Mouse (Mus musculus) erythroblast, embryonic 14.5 days (primary cell): ENCODE data around the gene Laptm5.

Experiments used
- GATA1 ChIP-seq: IDR thresholded peaks from 2 replicates; pipeline ENCODE4 v1.6.1; 2012; ENCODE audit warnings: low read length, inconsistent platforms, mixed read lengths
- TAL1 ChIP-seq: IDR thresholded peaks from 3 replicates; pipeline ENCODE4 v1.6.1; 2012; ENCODE audit warnings: low read length, inconsistent platforms, mixed read lengths

DNA sequence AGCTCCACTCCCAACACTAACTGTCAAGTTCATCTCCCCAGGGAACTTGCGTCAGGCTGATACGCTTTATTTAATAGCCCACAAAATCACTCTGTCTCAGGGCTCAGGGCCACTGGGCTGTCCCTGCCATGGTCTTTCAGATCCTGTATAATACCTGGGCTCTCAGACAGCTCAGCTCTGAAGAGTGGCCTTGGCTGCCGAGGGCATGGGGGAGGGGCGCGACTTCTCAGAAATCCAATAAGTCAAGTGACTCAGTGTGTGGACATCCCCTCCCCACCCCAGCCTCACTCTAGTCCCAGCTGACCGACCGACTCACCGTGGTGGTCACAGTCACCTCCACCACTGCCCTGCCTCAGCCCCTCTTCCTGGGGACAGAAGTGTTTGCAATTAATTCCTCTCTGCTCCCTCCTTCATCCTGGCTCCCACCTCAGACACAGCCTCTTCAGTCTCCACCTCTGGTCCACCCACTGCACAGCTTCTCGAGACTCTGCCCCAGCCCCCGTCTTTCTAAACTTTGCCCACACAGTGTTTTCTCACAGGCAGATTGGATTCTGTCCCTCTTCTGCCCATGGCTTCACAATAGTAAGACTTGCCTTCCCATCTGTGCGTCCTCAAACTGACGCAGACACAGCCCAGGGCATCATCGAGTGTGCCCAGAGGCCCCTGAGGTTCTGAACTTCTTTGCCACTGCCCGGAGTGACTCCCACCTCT is 36.8 kb upstream of the Laptm5 start:
- TF ChIP-seq GATA1 (no peak), TAL1 (no peak)
